Mouse (Mus musculus) ES-E14 (cell line): Measurements from ENCODE around the gene Lcp1. TPM values are rescaled to one million over a fixed set of nuclear protein-coding genes. Genes with fewer than 3 reads are reported as not detected.

Experiments
- DNase-seq: peaks from one replicate; pipeline ENCODE4 v3.0.0-alpha.2; 2013; ENCODE audit warnings: low read depth, low spot score
- H3K27ac ChIP-seq: 2 replicates; pipeline ENCODE4 v1.5.1; 2012; ENCODE audit warnings: low read depth, mild to moderate bottlenecking, low read length, moderate library complexity, mixed read lengths; ENCODE audit not compliant: poor library complexity, insufficient read depth, severe bottlenecking
- H3K36me3 ChIP-seq: 2 replicates; pipeline ENCODE4 v1.6.1; 2012; ENCODE audit warnings: mild to moderate bottlenecking, low read length, moderate library complexity, mixed read lengths; ENCODE audit not compliant: control insufficient read depth, poor library complexity, insufficient read depth, severe bottlenecking
- H3K4me1 ChIP-seq, 2 experiments: fragments of 150-350 bp in 1 of 2; sonication (generic) in 1 of 2; 2 replicates each; pipeline ENCODE4 v1.6.1; 2012; ENCODE audit warnings: low read length in 2 of 2, mild to moderate bottlenecking in 1 of 2, mixed read lengths in 1 of 2; ENCODE audit not compliant: control insufficient read depth in 2 of 2, insufficient read depth in 2 of 2, poor library complexity in 1 of 2
- H3K4me3 ChIP-seq, 2 experiments: fragments of 150-350 bp in 1 of 2; sonication (generic) in 1 of 2; 2 replicates each; pipeline ENCODE4 v1.5.1; 2012; ENCODE audit warnings: low read length in 2 of 2, low read depth in 1 of 2, mild to moderate bottlenecking in 1 of 2, mixed read lengths in 1 of 2; ENCODE audit not compliant: insufficient read depth in 1 of 2, poor library complexity in 1 of 2, severe bottlenecking in 1 of 2
- H3K9ac ChIP-seq: 2 replicates; pipeline ENCODE4 v1.6.1; 2012; ENCODE audit warnings: low read depth, mild to moderate bottlenecking, low read length, mixed read lengths; ENCODE audit not compliant: poor library complexity, insufficient read depth, severe bottlenecking
- H3K9me3 ChIP-seq: fragments of 150-350 bp; sonication (generic); 2 replicates; pipeline ENCODE4 v1.6.1; 2012; ENCODE audit warnings: low read depth, mild to moderate bottlenecking, low read length; ENCODE audit not compliant: control insufficient read depth, insufficient read depth
- CHD2 ChIP-seq: IDR thresholded peaks from 2 replicates; pipeline ENCODE4 v1.6.1; 2014; ENCODE audit warnings: mild to moderate bottlenecking, low read depth, low read length, inconsistent platforms
- HCFC1 ChIP-seq: IDR thresholded peaks from 2 replicates; pipeline ENCODE4 v1.6.1; 2012; ENCODE audit warnings: low read length, inconsistent platforms, borderline replicate concordance; ENCODE audit not compliant: insufficient read depth
- MAFK ChIP-seq: IDR thresholded peaks from 2 replicates; pipeline ENCODE4 v1.6.1; 2014; ENCODE audit warnings: mild to moderate bottlenecking, low read depth, low read length, inconsistent platforms; ENCODE audit not compliant: insufficient read depth
- ZC3H11A ChIP-seq: IDR thresholded peaks from 2 replicates; pipeline ENCODE4 v1.6.1; 2012; ENCODE audit warnings: low read depth, mild to moderate bottlenecking, inconsistent platforms, low read length, borderline replicate concordance
- ZNF384 ChIP-seq: IDR thresholded peaks from 2 replicates; pipeline ENCODE4 v1.6.1; 2012; ENCODE audit warnings: low read depth, low read length, inconsistent platforms
- in situ Hi-C, 2 experiments: fragments of 600-800 bp; cut with MboI; formaldehyde crosslinking; loops; one replicate each; pipeline ENCODE4 v1.15.1; 2025; ENCODE audit warnings: low sequenced_read_pairs in 2 of 2, inconsistent platforms in 1 of 2; ENCODE audit not compliant: unreplicated experiment in 2 of 2
- total RNA-seq: library from RNA; depleted of rRNA; stranded (reverse); fragments of 300-350 nt; gene quantifications from 2 replicates; pipeline ENCODE4 v1.2.3, GENCODE M21; 2012

Gene Lcp1
- total RNA-seq, 1 experiment = 2.8 TPM

- in situ Hi-C loops = no loop called here
- no peak for DNase-seq
- Histone ChIP-seq H3K4me3 (no peak overlapping the region), H3K9me3 (no peaks in the 10 kb centered on the region), H3K4me1 (no peaks in the 10 kb centered on the region), H3K36me3 (no peaks in the 10 kb centered on the region), H3K27ac (no peak overlapping the region), H3K9ac (no peak overlapping the region)
- TF ChIP-seq ZC3H11A (no peak), MAFK (no peak), ZNF384 (no peak), HCFC1 (no peak), CHD2 (no peak)
These were observed 87.9 kb downstream of the Lcp1 start for GRCm38 (mm10) chr14:75218843-75219242.

DNA sequence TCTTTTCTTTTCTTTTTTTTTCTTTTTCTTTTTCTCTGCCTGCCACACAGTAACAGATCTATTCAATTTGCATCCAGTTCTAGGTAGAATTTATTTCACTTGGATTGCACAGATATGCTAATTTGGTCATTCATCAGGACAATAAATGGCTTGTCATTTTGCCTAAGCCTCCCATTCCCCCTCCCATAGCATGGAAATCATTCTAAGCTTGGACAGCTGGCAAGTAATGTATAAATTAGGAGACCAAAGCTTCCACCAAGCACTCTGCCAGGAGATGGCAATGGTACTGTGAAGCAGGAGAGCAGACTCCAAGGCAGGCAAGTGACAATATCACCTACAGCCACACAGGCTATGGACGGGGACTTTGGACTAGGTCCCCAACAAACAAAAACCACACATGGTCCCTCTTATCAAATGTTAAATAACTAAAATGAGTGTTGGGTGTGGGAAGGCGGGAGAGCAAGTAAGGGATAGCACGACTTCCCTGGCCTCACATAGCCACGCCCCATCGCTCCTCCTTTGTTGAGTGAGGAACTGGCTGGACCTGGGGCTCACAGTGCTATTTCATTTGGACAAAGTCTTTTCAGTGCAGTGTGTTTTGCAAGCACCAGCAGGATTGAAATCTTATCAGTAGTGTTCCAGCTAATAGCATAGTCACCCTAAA is 88.5 kb downstream of the Lcp1 start:
- in situ Hi-C loops = no loop called here
- H3K27ac ChIP-seq = no peak overlapping the region

GRCm38 (mm10) chr14:75222386-75222785 is 91.5 kb downstream of the Lcp1 start:
- Histone ChIP-seq H3K9me3 (no peaks in the 10 kb centered on the region), H3K4me3 (no peak overlapping the region), H3K4me1 (no peaks in the 10 kb centered on the region), H3K9ac (no peak overlapping the region), H3K27ac (no peak overlapping the region), H3K36me3 (no peaks in the 10 kb centered on the region)
- in situ Hi-C loops = no loop called here
- DNase-seq = no peak
- no peak for TF ChIP-seq ZNF384
- no peak for TF ChIP-seq ZC3H11A
- no peak for TF ChIP-seq HCFC1

More for the DNA sequence above, 88.5 kb downstream of the Lcp1 start:
- H3K4me3 ChIP-seq = no peak overlapping the region
- TF ChIP-seq ZC3H11A (no peak), HCFC1 (no peak), CHD2 (no peak), MAFK (no peak), ZNF384 (no peak)
- H3K36me3 ChIP-seq = no peaks in the 10 kb centered on the region
- DNase-seq = no peak
- H3K9ac ChIP-seq = no peak overlapping the region
- H3K4me1 ChIP-seq = no peaks in the 10 kb centered on the region
- H3K9me3 ChIP-seq = no peaks in the 10 kb centered on the region

- H3K4me3 ChIP-seq = no peak overlapping the region
- DNase-seq = no peak
- TF ChIP-seq ZNF384 = no peak
- TF ChIP-seq MAFK = no peak
- TF ChIP-seq CHD2 = no peak
- no peak for TF ChIP-seq ZC3H11A
- no peak for TF ChIP-seq HCFC1
- no peak overlapping the region for H3K27ac ChIP-seq
- in situ Hi-C loops = no loop called here
- no peaks in the 10 kb centered on the region for H3K36me3 ChIP-seq
- no peak overlapping the region for H3K9ac ChIP-seq
- no peaks in the 10 kb centered on the region for H3K9me3 ChIP-seq
- H3K4me1 ChIP-seq = no peaks in the 10 kb centered on the region
These were observed 96.7 kb downstream of the Lcp1 start for GRCm38 (mm10) chr14:75227453-75228084.
